Mouse (Mus musculus): ENCODE results near the gene Ano6.

- TF ChIP-seq CTCF (IDR thresholded peaks at IDR 0.05; ENCODE audit: low read depth), result no peak
- TF ChIP-seq EP300 (IDR thresholded peaks at IDR 0.05; ENCODE audit: low read depth), result no peak
Measured at GRCm38 (mm10) chr15:96020465-96020864, 229.8 kb downstream of the Ano6 start.

Data from liver, embryonic 14.5 days (tissue).